Mouse (Mus musculus): ENCODE data around the gene Bod1l.

Bod1l gene

DNA sequence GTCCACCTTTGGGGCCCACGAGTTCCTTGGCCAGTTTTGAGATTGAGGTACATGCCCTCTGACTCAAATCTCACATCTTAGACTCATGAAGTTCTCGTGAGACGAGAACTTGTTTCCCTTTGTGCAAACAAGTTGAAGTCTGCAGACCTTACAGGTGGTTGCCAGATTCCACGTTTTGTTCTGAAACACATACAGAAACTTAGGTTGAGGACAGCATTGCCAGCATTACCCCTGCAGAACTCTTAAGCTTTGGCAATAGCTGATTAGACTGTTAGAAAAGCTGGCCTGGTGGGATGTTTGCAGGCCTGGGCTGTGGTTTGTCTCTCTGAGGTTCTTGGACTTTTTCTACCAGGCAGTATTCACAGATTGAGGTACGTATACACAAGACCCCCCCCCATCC lies 86.8 kb downstream of the Bod1l start:
- DNase-seq, result no peak

DNA sequence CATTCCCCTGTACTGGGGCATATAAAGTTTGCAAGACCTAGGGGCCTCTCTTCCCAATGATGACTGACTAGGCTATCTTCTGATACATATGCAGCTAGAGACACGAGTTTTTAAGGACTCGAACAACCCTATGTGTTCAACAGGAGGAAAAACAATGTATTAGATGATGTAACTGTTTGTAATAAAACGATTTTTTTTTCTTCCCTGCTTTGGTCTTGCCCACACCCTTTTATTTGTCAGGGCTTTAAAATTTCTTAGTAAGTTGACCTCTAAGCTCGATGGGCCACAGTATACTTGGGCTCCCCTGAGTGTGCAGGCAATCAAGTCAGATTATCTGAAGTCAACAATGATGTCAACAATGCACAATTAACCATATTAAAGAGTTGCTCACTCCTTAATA lies 87.7 kb downstream of the Bod1l start:
- DNase-seq, result no peak

DNA sequence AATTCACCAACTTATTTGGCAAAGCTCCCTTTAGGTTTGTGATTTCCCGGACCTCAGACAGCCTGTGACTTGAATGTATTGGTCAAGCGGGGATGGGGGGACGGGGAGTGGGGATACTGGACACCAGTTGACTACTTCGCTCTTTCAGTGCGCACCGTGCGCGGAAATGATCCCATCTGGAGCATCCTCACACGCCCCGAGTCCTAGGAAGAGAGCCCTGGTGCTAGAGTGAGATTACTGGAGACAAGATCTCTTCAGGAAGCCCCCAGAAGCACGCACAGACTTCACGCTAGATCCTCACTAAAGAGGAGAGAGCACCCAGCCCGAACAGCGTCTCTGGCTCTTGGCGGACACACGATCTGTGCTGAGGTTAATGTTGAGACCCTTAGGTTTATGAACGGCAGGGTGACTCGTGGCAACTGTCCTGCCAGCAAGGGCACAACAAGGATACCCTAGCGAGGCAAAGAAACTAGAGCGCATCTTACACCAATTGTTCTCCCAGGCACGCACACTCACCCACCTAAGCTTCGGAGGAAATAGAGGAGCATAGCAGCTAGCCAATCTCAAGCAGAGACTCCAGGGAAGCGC lies 88.6 kb downstream of the Bod1l start:
- no peak for DNase-seq

- no peak for DNase-seq
Measured at GRCm38 (mm10) chr5:41754836-41755235, 89.3 kb downstream of the Bod1l start.

- no peak for DNase-seq
Measured at GRCm38 (mm10) chr5:41754226-41754775, 89.8 kb downstream of the Bod1l start.

GRCm38 (mm10) chr5:41752721-41753120 lies 91.4 kb downstream of the Bod1l start:
- no peak for DNase-seq

- DNase-seq, result no peak
Measured at GRCm38 (mm10) chr5:41744898-41745780, 99.0 kb downstream of the Bod1l start.

GRCm38 (mm10) chr5:41744234-41744633 lies 99.9 kb downstream of the Bod1l start:
- no peak for DNase-seq

GRCm38 (mm10) chr5:41738817-41739216 lies 105.3 kb downstream of the Bod1l start:
- no peak for DNase-seq
